Mouse (Mus musculus): Measurements from ENCODE around the gene Lpp. TPM values are rescaled to one million over a fixed set of nuclear protein-coding genes. Genes with fewer than 3 reads are reported as not detected.

Lpp gene
- total RNA-seq, 2 experiments from 2014 or later: 17.7 to 18.0 TPM

DNA sequence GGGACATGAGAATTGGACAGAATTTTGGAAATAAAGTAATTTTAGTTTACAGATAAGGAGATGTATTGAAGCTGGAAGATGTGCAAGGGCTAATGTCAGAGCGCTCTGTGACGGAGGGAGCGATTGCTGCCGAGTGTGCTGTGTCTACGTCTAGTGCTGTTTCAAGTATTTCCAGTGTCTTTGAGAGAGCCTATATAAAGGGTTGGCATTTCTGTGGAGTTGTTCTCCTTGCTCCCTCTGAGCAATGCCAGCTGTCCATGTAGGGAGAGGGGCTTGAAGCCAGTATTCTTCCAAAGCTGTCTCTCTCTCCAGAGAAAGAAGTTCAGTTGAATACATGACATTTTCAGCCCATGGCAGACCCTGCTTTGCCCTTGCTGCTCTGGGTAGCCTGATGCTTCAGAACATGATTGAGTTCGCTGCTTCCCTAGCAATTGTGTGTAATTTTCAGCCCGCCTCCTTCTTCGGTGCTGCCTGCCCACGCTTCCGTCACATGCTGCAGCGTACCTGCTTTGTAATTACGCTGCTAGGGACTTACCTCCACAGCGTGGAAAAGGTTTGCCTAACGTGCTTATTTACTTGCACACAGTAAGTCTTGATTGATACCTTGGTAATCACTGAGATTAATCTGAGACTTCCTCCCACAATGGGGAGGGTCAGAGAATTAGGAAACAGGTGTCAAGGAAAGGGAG, 207.1 kb downstream of the Lpp start:
- no peak for TF ChIP-seq CTCF (IDR thresholded peaks at IDR 0.05)
- intact Hi-C loops (cut with DNase I): no loop called here
- no peak for DNase-seq
- Histone ChIP-seq H3K27ac (no peak overlapping the region), H3K4me3 (no peak overlapping the region)

- Histone ChIP-seq H3K27ac (no peak overlapping the region), H3K4me3 (no peak overlapping the region)
- intact Hi-C loops (cut with DNase I): no loop called here
- no peak for DNase-seq
- no peak for TF ChIP-seq CTCF (IDR thresholded peaks at IDR 0.05)
These were observed 210.0 kb downstream of the Lpp start for GRCm38 (mm10) chr16:24603342-24603741.

GRCm38 (mm10) chr16:24607896-24608457, 214.7 kb downstream of the Lpp start:
- no peak overlapping the region for H3K4me3 ChIP-seq
- no peak overlapping the region for H3K27ac ChIP-seq
- no peak for TF ChIP-seq CTCF (IDR thresholded peaks at IDR 0.05)
- intact Hi-C loops (cut with DNase I): no loop called here
- DNase-seq: no peak

DNA sequence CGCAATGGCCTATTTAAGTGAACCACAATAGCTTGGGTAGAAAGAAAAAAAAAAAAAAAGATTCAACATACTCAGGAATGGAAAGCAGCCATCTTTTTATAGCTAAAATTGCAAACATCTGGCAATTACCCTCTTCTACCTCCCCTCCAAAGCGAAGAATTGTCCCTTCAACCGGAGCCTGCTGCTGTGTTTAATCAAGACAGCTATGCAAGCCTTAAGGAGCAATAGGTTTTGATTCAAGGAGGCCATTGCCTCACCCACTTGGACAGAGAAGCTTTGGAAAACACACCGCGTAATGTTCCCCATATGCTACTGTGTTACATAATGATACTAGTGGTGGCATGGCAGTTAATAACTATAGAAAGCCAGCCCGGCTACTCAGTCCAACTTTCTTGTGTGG, 226.2 kb downstream of the Lpp start:
- DNase-seq: no peak
- intact Hi-C loops (cut with DNase I): no loop called here
- TF ChIP-seq CTCF (IDR thresholded peaks at IDR 0.05): no peak
- H3K4me3 ChIP-seq: no peak overlapping the region
- no peak overlapping the region for H3K27ac ChIP-seq

GRCm38 (mm10) chr16:24620021-24620420, 226.7 kb downstream of the Lpp start:
- no peak overlapping the region for H3K27ac ChIP-seq
- H3K4me3 ChIP-seq: no peak overlapping the region
- intact Hi-C loops (cut with DNase I): loop anchor here (5.0 kb wide), 1 partner anchor 48 kb away; no protein-coding TSS in a partner anchor
- TF ChIP-seq CTCF (IDR thresholded peaks at IDR 0.05): no peak
- no peak for DNase-seq

DNA sequence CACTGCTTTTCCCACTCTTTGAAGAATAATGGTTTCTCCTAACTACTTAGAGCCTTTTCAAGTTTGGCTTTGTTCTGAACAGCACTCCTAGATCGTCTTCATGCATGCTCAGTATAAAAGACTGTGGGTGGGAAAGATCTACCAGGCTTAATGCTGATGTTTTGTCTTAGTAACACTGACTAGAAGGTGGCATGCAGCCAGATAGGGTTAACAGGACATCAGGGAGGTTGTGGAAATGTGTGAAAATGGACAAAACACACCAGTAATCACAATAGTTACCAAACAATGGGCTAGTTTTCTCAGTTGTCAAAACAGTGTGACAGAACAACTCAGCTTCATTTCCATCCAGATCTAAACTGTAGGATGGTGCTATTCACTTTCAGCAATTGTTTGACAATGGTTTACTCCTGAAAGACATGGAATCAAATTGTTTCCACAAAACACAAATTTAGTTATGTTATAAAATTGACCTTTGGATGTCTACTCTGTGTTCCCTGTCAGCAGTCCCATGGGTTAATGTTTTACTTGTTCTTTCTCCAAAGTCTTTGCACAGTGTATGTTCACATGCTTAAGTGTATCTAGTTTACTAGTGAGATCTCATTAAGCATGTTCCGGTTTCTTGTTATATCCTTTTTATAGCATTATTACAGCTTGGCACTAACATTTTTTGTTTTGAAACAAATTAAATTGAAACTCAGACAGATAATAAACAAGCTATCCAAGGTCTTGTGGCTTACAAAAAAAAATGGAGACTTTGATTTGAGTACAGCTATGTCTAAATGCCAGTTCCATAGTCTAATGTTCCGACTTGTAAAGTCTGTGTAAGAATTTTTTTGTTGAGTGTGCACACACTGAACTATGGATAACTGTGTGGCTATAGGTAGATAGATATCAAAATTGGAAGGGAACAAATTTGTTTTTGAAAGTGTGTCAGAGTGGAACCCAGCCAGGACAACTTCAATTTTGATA, 229.2 kb downstream of the Lpp start:
- no peak overlapping the region for H3K27ac ChIP-seq
- no peak overlapping the region for H3K4me3 ChIP-seq
- TF ChIP-seq CTCF (IDR thresholded peaks at IDR 0.05): no peak
- DNase-seq: no peak
- intact Hi-C loops (cut with DNase I): loop anchor here (5.0 kb wide), 1 partner anchor 50 kb away; no protein-coding TSS in a partner anchor

DNA sequence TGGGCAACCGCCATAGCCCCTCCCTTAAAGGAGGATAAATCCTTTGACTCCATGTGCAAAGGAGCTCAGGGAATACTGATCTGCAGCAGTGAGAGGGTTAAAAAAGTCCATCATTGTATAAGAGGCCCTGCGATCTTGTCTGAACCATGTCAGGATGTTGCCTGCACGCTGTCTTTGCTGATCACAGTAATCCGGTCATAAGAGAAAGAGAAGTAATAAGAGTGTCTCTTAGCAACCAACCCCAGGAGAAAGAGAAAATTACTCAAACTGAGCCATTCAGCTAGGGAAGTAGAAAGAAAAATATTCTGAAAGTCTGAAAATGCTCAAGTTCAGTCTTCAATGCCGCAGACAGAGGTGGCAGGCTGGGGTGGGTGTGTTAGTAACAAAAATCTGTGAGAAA, 231.0 kb downstream of the Lpp start:
- DNase-seq: no peak
- no peak for TF ChIP-seq CTCF (IDR thresholded peaks at IDR 0.05)
- Histone ChIP-seq H3K27ac (peak overlapping the region; percentile 16; the same call in 1 of the 2 replicates), H3K4me3 (no peak overlapping the region)
- intact Hi-C loops (cut with DNase I): loop anchor here (5.0 kb wide), 1 partner anchor 52 kb away; no protein-coding TSS in a partner anchor

DNA sequence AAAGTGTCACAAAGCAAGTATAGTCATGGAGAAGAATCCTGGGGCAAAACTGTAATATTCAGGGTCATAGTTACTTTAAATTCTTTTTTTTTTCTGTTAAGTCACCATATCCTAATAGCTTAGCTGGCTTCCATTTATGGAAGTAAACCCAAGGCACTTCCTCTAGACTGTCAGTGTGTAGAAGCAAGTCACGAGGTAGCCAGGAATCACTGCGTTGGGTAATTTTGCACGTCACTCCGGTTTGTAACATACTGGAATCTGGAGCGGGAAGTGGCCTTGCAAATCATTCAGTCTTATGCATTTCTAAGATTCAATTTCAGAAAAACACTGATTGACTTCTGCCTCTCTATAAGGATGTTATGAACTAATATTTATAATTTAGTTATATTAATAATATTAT, 232.3 kb downstream of the Lpp start:
- H3K27ac ChIP-seq: no peak overlapping the region
- no peak for TF ChIP-seq CTCF (IDR thresholded peaks at IDR 0.05)
- H3K4me3 ChIP-seq: no peak overlapping the region
- no peak for DNase-seq
- intact Hi-C loops (cut with DNase I): no loop called here

DNA sequence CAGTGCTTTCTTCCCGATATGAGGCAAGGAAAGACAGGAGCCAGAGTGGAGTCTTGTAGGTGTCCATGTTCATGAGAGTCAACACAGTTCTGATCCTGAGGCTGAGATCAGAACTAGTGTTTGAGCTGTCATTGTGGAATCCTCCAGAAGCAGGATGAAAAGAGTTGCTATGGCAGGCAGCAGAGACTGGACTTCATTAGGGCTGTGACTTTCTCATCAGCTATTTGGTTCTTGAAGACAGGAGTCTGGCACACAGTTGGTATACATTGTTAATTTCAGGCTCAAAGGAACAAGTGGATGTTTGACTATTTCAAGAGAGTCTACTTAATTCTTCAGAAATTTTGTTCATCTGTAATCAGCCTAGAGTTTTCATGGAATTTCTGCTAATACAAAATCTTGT, 235.5 kb downstream of the Lpp start:
- no peak overlapping the region for H3K4me3 ChIP-seq
- intact Hi-C loops (cut with DNase I): no loop called here
- DNase-seq: no peak
- peak overlapping the region; percentile 9; the same call in 1 of the 2 replicates for H3K27ac ChIP-seq
- no peak for TF ChIP-seq CTCF (IDR thresholded peaks at IDR 0.05)

DNA sequence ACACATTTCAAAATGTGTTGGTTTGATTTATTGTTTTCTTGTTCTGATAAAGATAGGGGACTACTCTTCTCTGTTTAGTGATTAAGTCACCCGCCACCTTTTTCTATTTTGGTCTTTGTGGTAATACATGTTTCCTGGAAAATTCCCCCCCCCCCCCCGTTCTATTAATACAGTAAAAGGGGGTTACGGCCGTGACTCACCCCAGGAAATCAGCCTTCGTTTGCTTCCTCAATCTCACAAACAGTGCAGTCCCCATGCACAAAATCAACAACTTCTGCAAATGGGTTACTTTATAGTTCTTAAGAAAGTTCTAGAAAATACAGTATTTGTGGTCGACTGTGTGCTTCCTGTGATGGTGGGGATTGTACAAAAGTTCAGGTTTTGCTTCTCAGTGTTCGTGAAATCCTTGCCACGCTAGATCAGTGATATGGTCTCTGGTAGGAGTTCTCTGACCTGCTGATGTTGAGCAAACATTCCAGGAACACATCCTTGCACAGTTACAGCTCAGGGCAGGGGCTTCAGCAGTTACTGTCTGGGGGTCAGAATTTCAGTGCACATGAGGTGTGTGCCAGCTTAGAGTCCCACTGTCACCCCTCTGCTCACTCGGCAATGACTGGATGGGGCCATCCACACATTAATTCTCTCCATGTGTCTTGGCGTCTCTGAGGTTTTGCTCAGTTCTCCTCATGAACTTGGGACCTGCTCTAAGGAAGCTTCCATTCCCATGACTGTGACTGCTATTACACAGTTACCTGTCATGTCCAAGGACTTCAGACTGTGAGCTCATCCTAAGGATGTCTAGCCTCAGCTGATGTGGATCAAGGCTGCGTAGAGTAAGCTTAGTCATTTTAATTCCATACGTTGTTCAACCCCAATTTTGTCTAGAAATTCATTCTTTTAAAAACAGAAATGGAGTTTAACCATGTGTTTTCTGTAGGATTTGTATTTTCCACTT, 236.2 kb downstream of the Lpp start:
- intact Hi-C loops (cut with DNase I): loop anchor here (5.0 kb wide), 1 partner anchor 117 kb away; no protein-coding TSS in a partner anchor
- no peak overlapping the region for H3K4me3 ChIP-seq
- TF ChIP-seq CTCF (IDR thresholded peaks at IDR 0.05): no peak
- H3K27ac ChIP-seq: no peak overlapping the region
- no peak for DNase-seq

- no peak overlapping the region for H3K27ac ChIP-seq
- intact Hi-C loops (cut with DNase I): no loop called here
- TF ChIP-seq CTCF (IDR thresholded peaks at IDR 0.05): no peak
- DNase-seq: no peak
- H3K4me3 ChIP-seq: no peak overlapping the region
These were observed 242.1 kb downstream of the Lpp start for GRCm38 (mm10) chr16:24635381-24635919.
